Mouse (Mus musculus): Measurements from ENCODE around the gene Hoxc5.

Hoxc5 gene

GRCm38 (mm10) chr15:103038701-103039480 lies 71.6 kb downstream of the Hoxc5 start:
- DNase-seq (ENCODE audit: low spot score) = no peak

- no peak for DNase-seq (ENCODE audit: low spot score)
Observed at GRCm38 (mm10) chr15:103039609-103040008, 72.4 kb downstream of the Hoxc5 start.

- no peak for DNase-seq (ENCODE audit: low spot score)
Observed at GRCm38 (mm10) chr15:103040601-103041000, 73.4 kb downstream of the Hoxc5 start.

- peak; percentile 26 for DNase-seq (ENCODE audit: low spot score)
Observed at GRCm38 (mm10) chr15:103041613-103042012, 74.4 kb downstream of the Hoxc5 start.

GRCm38 (mm10) chr15:103042209-103042608 lies 75.0 kb downstream of the Hoxc5 start:
- no peak for DNase-seq (ENCODE audit: low spot score)

- DNase-seq (ENCODE audit: low spot score) = no peak
Observed at GRCm38 (mm10) chr15:103051670-103052069, 84.4 kb downstream of the Hoxc5 start.

- no peak for DNase-seq (ENCODE audit: low spot score)
Observed at GRCm38 (mm10) chr15:103053210-103053609, 86.0 kb downstream of the Hoxc5 start.

GRCm38 (mm10) chr15:103056396-103056795 lies 89.2 kb downstream of the Hoxc5 start:
- no peak for DNase-seq (ENCODE audit: low spot score)

GRCm38 (mm10) chr15:103058715-103059114 lies 91.5 kb downstream of the Hoxc5 start:
- no peak for DNase-seq (ENCODE audit: low spot score)

- DNase-seq (ENCODE audit: low spot score) = no peak
Observed at GRCm38 (mm10) chr15:103059393-103059992, 92.2 kb downstream of the Hoxc5 start.

GRCm38 (mm10) chr15:103060021-103060340 lies 92.7 kb downstream of the Hoxc5 start:
- DNase-seq (ENCODE audit: low spot score) = no peak

GRCm38 (mm10) chr15:103060341-103061130 lies 93.3 kb downstream of the Hoxc5 start:
- peak; percentile 29 for DNase-seq (ENCODE audit: low spot score)

- DNase-seq (ENCODE audit: low spot score) = peak; percentile 58
Observed at GRCm38 (mm10) chr15:103061131-103061825, 94.0 kb downstream of the Hoxc5 start.

GRCm38 (mm10) chr15:103061988-103062387 lies 94.7 kb downstream of the Hoxc5 start:
- DNase-seq (ENCODE audit: low spot score) = no peak

GRCm38 (mm10) chr15:103065642-103066041 lies 98.4 kb downstream of the Hoxc5 start:
- no peak for DNase-seq (ENCODE audit: low spot score)
